12 mouse cellular contexts compared by ENCODE assay signal in genomic region chr15:57633067-57633466, GRCm38 (mm10).
A peak's percentile ranks its signal among the peaks of the same experiment; 100 is the strongest.
DNase-seq lines count a peak whose midpoint lies in the region; ATAC-seq and TF ChIP-seq lines count a peak whose summit lies in the region.
"Had no signal": no experiment of that assay in that cellular context is flagged by ENCODE, and none has a peak within 500 bp of the region (broad histone marks: within the 10 kb centered on the region; RNA-seq: fewer than 3 reads in every experiment).

No protein-coding gene starts in this region.

- no peak for ATAC-seq in kidney, embryonic 16.5 days (ENCODE audit: low FRiP score, low TSS enrichment)
- ATAC-seq in kidney, embryonic 15.5 days (replicated peaks; ENCODE audit: low FRiP score): no peak
- ATAC-seq: liver, postnatal 0 days had no signal

- no peak overlapping the region for H3K9ac ChIP-seq in kidney, embryonic 16.5 days (replicated peaks; ENCODE audit: low read length)
- no peak overlapping the region for H3K9ac ChIP-seq in kidney, embryonic 15.5 days
- H3K9ac ChIP-seq: hindbrain, embryonic 15.5 days; liver, postnatal 0 days; neural tube, embryonic 12.5 days had no signal

- no peaks in the 10 kb centered on the region for H3K9me3 ChIP-seq in kidney, embryonic 16.5 days (ENCODE audit: low read length)
- no peaks in the 10 kb centered on the region for H3K9me3 ChIP-seq in kidney, embryonic 15.5 days (replicated peaks)
- H3K9me3 ChIP-seq: hindbrain, embryonic 15.5 days; neural tube, embryonic 12.5 days had no signal

- no peaks in the 10 kb centered on the region for H3K4me1 ChIP-seq in kidney, embryonic 16.5 days (ENCODE audit: insufficient read depth, low read length)
- no peaks in the 10 kb centered on the region for H3K4me1 ChIP-seq in kidney, embryonic 15.5 days
- H3K4me1 ChIP-seq: neural tube, embryonic 12.5 days had no signal

- TF ChIP-seq POLR2A in brain, embryonic 14.5 days (IDR thresholded peaks at IDR 0.05; ENCODE audit: borderline replicate concordance, extremely low read depth, insufficient read depth, insufficient read length, poor library complexity, severe bottlenecking): no peak

- H3K27ac ChIP-seq in kidney, embryonic 16.5 days (ENCODE audit: low read length): no peak overlapping the region
- no peak overlapping the region for H3K27ac ChIP-seq in kidney, embryonic 15.5 days
- H3K27ac ChIP-seq: hindbrain, embryonic 15.5 days; neural tube, embryonic 12.5 days had no signal

- no peak overlapping the region for H3K4me3 ChIP-seq in kidney, embryonic 16.5 days (ENCODE audit: low read length)
- H3K4me3 ChIP-seq in kidney, embryonic 15.5 days (replicated peaks): no peak overlapping the region
- H3K4me3 ChIP-seq: hindbrain, embryonic 15.5 days; neural tube, embryonic 12.5 days had no signal

- no peaks in the 10 kb centered on the region for H3K36me3 ChIP-seq in kidney, embryonic 16.5 days (ENCODE audit: insufficient read depth, low read length)
- H3K36me3 ChIP-seq in kidney, embryonic 15.5 days: no peaks in the 10 kb centered on the region
- H3K36me3 ChIP-seq: hindbrain, embryonic 15.5 days; neural tube, embryonic 12.5 days had no signal

- WGBS in kidney, embryonic 16.5 days: 88% methylated on average over 3 of the region's 3 CpGs
- WGBS in kidney, embryonic 15.5 days: 83% methylated on average over 3 of the region's 3 CpGs

- H3K4me2 ChIP-seq in kidney, embryonic 16.5 days (replicated peaks; ENCODE audit: low read depth, low read length): no peak overlapping the region
- no peak overlapping the region for H3K4me2 ChIP-seq in kidney, embryonic 15.5 days
- H3K4me2 ChIP-seq: hindbrain, embryonic 15.5 days; neural tube, embryonic 12.5 days had no signal

- peak; percentile 11 for DNase-seq in kidney, postnatal 10 days
- peak; percentile 76 for DNase-seq in brain, embryonic 14.5 days (ENCODE audit: low read depth)
- DNase-seq in layer of hippocampus, adult 11-12 months (ENCODE audit: low spot score): peak; percentile 49
- DNase-seq in lung, postnatal 4 days: peak; percentile 17 to 40
- no peak for DNase-seq in gastrocnemius, postnatal 25 days
- DNase-seq in gastrocnemius, postnatal 4 days (ENCODE audit: low spot score in 2 of 2): no peak
- DNase-seq: adrenal gland, postnatal 25 days; liver, postnatal 0 days had no signal

- H3K27me3 ChIP-seq in kidney, embryonic 16.5 days (ENCODE audit: insufficient read depth, low read length): no peaks in the 10 kb centered on the region
- no peaks in the 10 kb centered on the region for H3K27me3 ChIP-seq in kidney, embryonic 15.5 days
- H3K27me3 ChIP-seq: hindbrain, embryonic 15.5 days; neural tube, embryonic 12.5 days had no signal

- TF ChIP-seq CTCF in brain, embryonic 14.5 days (IDR thresholded peaks at IDR 0.05; ENCODE audit: borderline replicate concordance, extremely low read depth, insufficient read depth, insufficient read length): no peak

Comparison
In these comparisons a context has a peak if more than half of its experiments do, and no peak if none do; other contexts are left out.
1. DNase-seq: peak in kidney, postnatal 10 days (single experiment), brain, embryonic 14.5 days (single experiment), layer of hippocampus, adult 11-12 months (single experiment) and lung, postnatal 4 days (2 of 2); none in gastrocnemius, postnatal 25 days (single experiment) and gastrocnemius, postnatal 4 days (0 of 2).